Mouse (Mus musculus) testis, adult 2 months (tissue): ENCODE data around the gene App. TPM values are rescaled to one million over a fixed set of nuclear protein-coding genes. Genes with fewer than 3 reads are reported as not detected.

Source experiments
- H3K27ac ChIP-seq: fragments of 200-500 bp; 2 replicates; pipeline ENCODE4 v1.5.1; 2012; ENCODE audit warnings: low read depth, low read length; ENCODE audit not compliant: control insufficient read depth, insufficient read depth
- H3K27me3 ChIP-seq: fragments of 200-500 bp; 2 replicates; pipeline ENCODE4 v1.6.1; 2012; ENCODE audit warnings: mild to moderate bottlenecking, low read length, moderate library complexity; ENCODE audit not compliant: control insufficient read depth, insufficient read depth
- H3K36me3 ChIP-seq: fragments of 200-500 bp; 2 replicates; pipeline ENCODE4 v1.6.1; 2012; ENCODE audit warnings: mild to moderate bottlenecking, low read length; ENCODE audit not compliant: control insufficient read depth, insufficient read depth
- H3K4me1 ChIP-seq: fragments of 200-500 bp; 2 replicates; pipeline ENCODE4 v1.6.1; 2012; ENCODE audit warnings: low read length; ENCODE audit not compliant: control insufficient read depth, insufficient read depth
- H3K4me3 ChIP-seq: fragments of 200-500 bp; 2 replicates; pipeline ENCODE4 v1.5.1; 2012; ENCODE audit warnings: low read depth, mild to moderate bottlenecking, low read length, moderate library complexity, mixed read lengths; ENCODE audit not compliant: control insufficient read depth
- CTCF ChIP-seq: fragments of 200-500 bp; IDR thresholded peaks from 2 replicates; pipeline ENCODE4 v1.5.1; 2012; ENCODE audit warnings: low read depth, mild to moderate bottlenecking, inconsistent platforms, low read length, moderate library complexity; ENCODE audit not compliant: control insufficient read depth, insufficient read depth, insufficient replicate concordance
- POLR2A ChIP-seq: fragments of 200-500 bp; IDR thresholded peaks from 2 replicates; pipeline ENCODE4 v1.6.1; 2012; ENCODE audit warnings: low read depth, mild to moderate bottlenecking, inconsistent platforms, low read length, moderate library complexity; ENCODE audit not compliant: control insufficient read depth
- polyA plus RNA-seq: library from polyadenylated mRNA; depleted of rRNA; stranded (reverse); fragments of >200 nt; gene quantifications from 2 replicates; pipeline ENCODE4 v1.2.3, GENCODE M21; 2012

App gene
- polyA plus RNA-seq, 1 experiment, result 89.0 TPM

DNA sequence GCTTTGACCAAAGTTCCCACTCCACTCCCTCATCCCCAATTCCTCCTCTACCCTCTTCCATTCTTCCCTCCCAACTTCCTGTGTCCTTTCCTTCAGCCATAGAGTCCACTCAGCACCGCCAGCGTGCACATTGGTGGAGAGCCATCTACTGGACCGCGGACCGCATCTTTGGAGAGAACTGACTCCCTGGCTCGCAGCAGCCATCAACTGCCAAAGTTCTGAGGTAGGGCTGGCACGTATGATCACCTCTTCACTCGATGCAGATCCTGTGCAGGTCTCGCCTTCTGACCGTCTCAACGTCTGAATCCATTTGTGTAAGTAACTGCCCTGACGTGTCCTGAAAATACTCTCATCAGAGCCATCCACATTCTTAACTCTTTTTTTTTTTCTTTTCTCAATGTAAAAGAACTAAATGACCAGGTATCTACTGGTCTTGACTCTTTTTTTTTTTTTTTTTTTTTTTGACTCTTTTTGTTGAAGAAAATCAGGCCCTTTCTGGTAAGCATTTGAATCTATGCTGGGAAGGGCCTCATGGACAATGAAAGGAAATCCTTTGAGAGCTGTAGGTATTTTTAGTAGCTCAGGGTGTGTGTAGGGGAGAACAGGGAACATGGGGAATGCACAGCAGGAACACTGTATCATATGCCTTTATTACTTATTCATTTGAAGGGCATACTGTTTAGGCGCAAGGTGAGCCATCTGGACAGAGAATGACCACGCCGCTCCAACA lies 200.0 kb downstream of the App start:
- Histone ChIP-seq H3K27me3 (no peaks in the 10 kb centered on the region), H3K27ac (no peak overlapping the region), H3K36me3 (no peaks in the 10 kb centered on the region), H3K4me3 (no peak overlapping the region), H3K4me1 (peaks cover 7% of the 10 kb centered on the region)
- no peak for TF ChIP-seq CTCF
- no peak for TF ChIP-seq POLR2A

- TF ChIP-seq CTCF (no peak), POLR2A (no peak)
- H3K36me3 ChIP-seq, result no peaks in the 10 kb centered on the region
- no peak overlapping the region for H3K27ac ChIP-seq
- no peaks in the 10 kb centered on the region for H3K4me1 ChIP-seq
- no peaks in the 10 kb centered on the region for H3K27me3 ChIP-seq
- no peak overlapping the region for H3K4me3 ChIP-seq
These were observed 201.8 kb downstream of the App start for GRCm38 (mm10) chr16:84971535-84972330.

GRCm38 (mm10) chr16:84969026-84969425 lies 204.5 kb downstream of the App start:
- Histone ChIP-seq H3K4me3 (no peak overlapping the region), H3K27ac (no peak overlapping the region), H3K4me1 (no peaks in the 10 kb centered on the region), H3K27me3 (no peaks in the 10 kb centered on the region), H3K36me3 (no peaks in the 10 kb centered on the region)
- TF ChIP-seq POLR2A, result no peak
- TF ChIP-seq CTCF, result no peak

DNA sequence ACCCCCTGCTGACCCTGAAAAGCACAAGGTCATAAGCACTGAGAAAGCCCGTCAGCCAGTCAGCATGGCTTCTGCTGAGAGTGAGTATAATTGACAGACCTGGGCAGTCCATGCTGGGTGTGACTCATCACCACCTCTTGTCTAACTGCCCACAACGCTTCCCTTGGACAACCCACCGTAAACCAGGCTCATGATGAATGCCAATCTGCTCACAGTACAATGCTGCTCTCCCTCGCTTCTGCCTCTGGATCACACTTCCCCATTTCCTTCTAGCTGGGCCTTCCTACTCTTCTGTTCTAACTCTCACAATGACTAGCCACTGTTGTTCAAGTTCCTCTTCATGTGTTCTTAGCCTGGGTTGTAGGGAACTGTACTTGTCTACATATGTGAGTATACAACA lies 206.6 kb downstream of the App start:
- Histone ChIP-seq H3K36me3 (no peaks in the 10 kb centered on the region), H3K27me3 (no peaks in the 10 kb centered on the region), H3K27ac (no peak overlapping the region), H3K4me3 (no peak overlapping the region), H3K4me1 (no peaks in the 10 kb centered on the region)
- TF ChIP-seq POLR2A, result no peak
- no peak for TF ChIP-seq CTCF

GRCm38 (mm10) chr16:84966096-84966495 lies 207.5 kb downstream of the App start:
- Histone ChIP-seq H3K4me1 (no peaks in the 10 kb centered on the region), H3K27me3 (no peaks in the 10 kb centered on the region), H3K4me3 (no peak overlapping the region), H3K27ac (no peak overlapping the region), H3K36me3 (no peaks in the 10 kb centered on the region)
- TF ChIP-seq CTCF (no peak), POLR2A (no peak)

DNA sequence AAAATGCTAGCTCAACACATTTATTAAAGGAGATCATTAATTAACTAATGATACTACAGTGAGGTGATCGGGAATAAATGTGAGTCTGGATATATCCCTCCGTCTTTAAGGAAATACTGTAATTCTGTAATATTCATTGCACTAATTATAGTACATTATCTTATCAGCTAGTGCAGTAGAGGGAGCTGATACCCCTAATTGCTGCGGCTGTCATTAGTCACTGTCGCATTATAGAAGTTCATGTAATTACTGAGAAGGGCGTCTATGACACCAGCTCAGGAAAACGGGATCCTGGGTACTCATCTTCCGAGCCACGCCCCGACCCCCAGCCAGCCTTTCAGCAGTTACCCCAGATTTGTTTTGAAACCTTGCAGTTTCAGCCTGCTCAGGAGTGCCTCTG lies 209.6 kb downstream of the App start:
- Histone ChIP-seq H3K27me3 (no peaks in the 10 kb centered on the region), H3K4me3 (no peak overlapping the region), H3K4me1 (no peaks in the 10 kb centered on the region), H3K27ac (no peak overlapping the region), H3K36me3 (no peaks in the 10 kb centered on the region)
- TF ChIP-seq CTCF, result no peak
- TF ChIP-seq POLR2A, result no peak

DNA sequence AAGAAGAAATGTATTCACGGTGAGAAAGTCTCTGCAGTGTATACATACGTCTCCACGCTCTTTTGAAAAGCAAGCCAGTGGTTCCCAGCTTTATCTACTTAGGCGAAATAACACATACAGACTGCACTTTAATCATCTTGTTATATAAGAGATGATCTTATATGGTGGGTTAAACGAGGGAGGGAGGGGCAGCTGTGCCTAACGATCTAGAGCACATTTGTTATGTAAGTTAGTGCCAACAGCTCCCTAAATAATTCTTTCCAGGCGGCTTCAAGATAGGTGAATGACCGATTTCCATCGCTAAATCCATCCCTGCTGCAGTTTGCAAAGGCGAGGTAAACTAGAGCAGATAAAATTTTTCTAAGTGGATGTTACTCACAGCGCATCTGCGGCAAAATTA lies 210.0 kb downstream of the App start:
- no peaks in the 10 kb centered on the region for H3K4me1 ChIP-seq
- H3K27ac ChIP-seq, result no peak overlapping the region
- H3K36me3 ChIP-seq, result no peaks in the 10 kb centered on the region
- TF ChIP-seq POLR2A, result no peak
- no peak for TF ChIP-seq CTCF
- H3K27me3 ChIP-seq, result no peaks in the 10 kb centered on the region
- no peak overlapping the region for H3K4me3 ChIP-seq

DNA sequence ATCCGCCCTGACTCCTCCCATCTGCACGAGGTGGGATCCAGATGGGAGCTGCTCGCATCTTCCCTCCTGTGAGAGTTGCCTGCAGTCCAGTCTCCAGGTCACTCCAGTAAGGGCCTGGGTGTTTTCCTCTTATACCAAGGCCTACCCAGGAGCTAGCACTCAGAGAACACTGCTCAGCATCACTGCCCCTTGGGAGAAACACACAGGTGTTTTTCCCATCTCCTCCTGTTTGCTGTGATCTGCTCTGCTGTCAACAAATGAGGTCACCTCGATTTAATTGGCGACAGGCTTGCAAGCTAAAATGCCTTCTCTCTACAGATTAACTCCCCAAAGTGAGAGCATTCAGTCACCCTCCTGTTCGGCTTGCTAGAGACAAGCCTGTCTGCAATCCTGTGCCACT lies 216.3 kb downstream of the App start:
- H3K36me3 ChIP-seq, result no peaks in the 10 kb centered on the region
- H3K4me1 ChIP-seq, result no peaks in the 10 kb centered on the region; the same call in 1 of the 2 replicates
- no peak overlapping the region for H3K4me3 ChIP-seq
- TF ChIP-seq CTCF (no peak), POLR2A (no peak)
- no peaks in the 10 kb centered on the region for H3K27me3 ChIP-seq
- no peak overlapping the region for H3K27ac ChIP-seq
